Mouse (Mus musculus): ENCODE results near the gene Stk33.

The Stk33 gene

DNA sequence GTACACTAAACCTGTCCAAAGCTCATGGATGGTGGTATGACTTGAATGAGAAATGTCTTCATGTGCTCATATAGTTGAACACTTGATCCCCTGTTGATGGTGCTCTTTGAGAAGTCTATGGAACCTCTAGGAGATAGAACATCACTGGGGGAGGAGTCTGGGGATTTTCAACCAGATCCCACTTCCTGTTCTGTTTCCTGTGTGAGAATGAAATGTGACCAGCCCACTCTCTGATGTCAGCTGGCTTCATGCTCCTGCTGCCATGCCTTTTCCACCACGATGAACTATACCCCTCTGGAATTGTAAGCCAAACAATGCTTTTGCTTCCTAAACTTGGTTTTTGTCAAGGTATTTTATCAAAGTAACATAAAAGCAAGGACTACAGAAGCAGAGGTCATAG lies 81.0 kb downstream of the Stk33 start:
- DNase-seq (ENCODE audit: low read depth, low spot score): no peak

- DNase-seq (ENCODE audit: low read depth, low spot score): no peak
Measured at GRCm38 (mm10) chr7:109347241-109347640, 91.6 kb downstream of the Stk33 start.

DNA sequence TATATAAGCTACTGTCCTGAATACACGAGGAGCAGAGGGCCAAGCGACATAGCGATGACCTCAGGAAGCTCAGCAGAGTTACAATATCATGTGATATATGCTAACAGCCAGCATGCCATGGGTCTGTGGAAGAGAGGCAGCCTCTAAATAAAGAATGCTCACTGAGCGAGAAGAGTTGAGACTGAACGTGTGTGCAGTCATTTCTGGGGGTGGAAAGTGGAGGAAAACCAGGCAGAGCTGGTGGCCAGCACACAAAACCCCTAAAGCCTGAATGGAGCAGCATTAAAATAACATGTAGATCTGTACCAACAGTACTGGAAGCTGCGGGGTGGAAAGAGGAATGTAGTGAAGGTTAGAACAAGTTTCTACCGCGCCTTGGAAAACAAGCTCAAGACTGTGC lies 107.2 kb downstream of the Stk33 start:
- no peak for DNase-seq (ENCODE audit: low read depth, low spot score)

- no peak for DNase-seq (ENCODE audit: low read depth, low spot score)
Measured at GRCm38 (mm10) chr7:109328772-109329171, 110.1 kb downstream of the Stk33 start.

DNA sequence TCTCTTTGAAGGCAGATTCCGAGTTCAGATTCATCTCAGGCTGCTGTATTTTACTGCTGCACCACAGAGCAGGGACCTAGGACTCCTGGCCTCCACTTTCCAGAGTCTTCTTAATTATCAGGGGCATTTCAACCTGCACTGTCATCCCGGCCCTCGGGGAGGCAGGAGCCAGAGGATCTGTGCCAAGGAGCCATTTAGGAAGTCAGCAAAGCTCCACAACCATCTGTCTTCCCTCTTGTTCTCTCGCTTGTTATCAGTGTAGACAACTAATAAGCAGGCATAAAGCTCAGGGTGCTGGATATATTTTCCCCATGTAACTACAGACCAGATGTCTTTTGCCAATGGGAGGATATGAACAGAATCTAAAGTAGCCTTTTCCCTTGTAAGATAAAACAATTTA lies 112.1 kb downstream of the Stk33 start:
- DNase-seq (ENCODE audit: low read depth, low spot score): no peak

DNA sequence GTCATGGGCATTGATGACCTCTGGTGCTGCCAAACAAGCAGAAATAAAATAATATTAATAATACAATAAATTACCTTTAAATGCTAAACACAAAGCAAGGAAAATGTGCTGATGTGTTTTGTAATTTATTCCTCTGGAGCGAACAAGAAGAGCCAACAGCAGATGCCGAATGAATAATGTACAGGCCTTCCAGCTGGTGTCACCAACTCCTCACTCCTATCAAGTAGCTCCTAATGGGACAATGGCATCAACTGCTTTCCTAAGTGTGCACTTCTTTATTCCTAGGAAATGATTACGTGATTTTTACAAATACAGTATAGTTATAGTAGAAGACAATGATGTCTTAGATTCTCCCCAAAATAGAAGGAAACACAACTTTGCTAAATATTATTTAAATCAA lies 113.2 kb downstream of the Stk33 start:
- no peak for DNase-seq (ENCODE audit: low read depth, low spot score)

DNA sequence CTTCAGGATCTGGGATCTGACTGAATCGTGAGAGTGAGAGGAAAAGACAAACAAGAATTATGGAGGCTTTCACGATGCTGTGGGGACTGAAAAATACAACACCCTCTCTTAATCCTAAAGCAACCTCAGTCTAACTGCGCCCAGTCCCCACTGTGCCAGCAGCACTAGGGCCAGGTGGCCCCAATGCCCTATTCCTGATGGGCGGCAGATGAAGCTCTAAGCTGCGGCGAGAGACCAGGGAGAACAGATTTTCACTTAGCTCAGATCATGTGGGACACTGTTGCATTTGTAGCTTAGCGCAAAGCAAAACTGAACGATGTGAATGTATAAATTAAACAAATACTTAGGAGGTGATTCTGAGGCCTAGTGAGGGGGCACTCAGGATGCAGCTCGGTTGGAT lies 113.7 kb downstream of the Stk33 start:
- no peak for DNase-seq (ENCODE audit: low read depth, low spot score)

GRCm38 (mm10) chr7:109309506-109309905 lies 129.4 kb downstream of the Stk33 start:
- DNase-seq (ENCODE audit: low read depth, low spot score): no peak

GRCm38 (mm10) chr7:109295807-109296206 lies 143.1 kb downstream of the Stk33 start:
- DNase-seq (ENCODE audit: low read depth, low spot score): no peak

- DNase-seq (ENCODE audit: low read depth, low spot score): no peak
Measured at GRCm38 (mm10) chr7:109295351-109295750, 143.5 kb downstream of the Stk33 start.

DNA sequence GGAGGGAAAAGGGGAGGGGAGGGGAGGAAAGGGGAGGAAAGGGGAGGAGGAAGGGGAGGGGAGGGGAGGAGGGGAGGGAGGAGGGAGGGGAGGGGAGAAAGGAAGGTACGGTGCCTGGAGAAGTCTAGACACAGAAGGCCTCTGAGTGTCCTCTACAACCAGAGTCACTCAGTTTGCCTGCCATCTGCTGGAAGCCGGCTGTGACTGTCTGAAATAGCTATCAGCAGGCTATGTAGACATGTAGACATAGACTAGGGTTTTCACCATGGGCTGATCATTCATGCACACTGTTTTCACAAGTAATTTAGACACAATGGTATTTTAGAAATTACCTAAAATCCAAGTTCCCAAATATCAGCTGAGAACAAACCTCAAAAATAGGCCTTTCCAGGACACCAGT lies 148.4 kb downstream of the Stk33 start:
- no peak for DNase-seq (ENCODE audit: low read depth, low spot score)

DNA sequence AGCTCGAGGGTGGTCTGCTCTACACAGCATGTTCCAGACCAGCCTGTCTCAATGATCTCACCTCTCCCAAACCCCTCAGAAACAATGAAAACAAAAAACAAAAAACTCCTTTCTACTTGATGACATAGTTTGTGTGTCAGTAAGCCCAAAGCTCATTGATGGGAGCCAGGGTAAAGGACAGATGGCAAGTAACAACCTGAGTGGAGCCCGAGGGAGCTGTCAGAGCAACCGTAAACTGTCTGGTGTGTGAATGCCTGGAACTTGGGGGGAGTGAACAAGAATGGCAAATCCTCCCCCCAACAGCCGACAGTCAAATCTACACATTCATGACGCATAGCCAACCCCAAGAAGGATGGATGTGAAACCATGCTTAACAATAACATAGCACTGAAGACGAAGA lies 149.8 kb downstream of the Stk33 start:
- no peak for DNase-seq (ENCODE audit: low read depth, low spot score)

DNA sequence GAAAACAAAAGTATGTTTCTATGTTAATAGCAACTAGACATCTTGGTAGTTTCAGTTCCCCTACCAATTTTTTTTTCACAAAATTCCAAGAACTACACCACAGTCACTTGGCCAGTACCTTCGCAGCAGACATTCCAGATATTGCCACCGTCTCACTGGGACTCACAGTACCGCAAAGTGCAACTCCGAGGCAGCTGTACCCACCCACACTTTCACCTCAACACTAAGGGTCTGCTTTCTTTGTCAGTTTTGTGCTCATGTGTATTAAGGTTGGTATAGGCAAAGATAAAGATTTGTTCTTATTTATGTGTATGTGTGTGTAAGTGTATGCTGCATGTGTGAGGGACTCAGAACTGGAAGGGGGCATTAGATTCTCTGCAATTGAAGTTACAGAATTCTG lies 156.8 kb downstream of the Stk33 start:
- no peak for DNase-seq (ENCODE audit: low read depth, low spot score)

DNA sequence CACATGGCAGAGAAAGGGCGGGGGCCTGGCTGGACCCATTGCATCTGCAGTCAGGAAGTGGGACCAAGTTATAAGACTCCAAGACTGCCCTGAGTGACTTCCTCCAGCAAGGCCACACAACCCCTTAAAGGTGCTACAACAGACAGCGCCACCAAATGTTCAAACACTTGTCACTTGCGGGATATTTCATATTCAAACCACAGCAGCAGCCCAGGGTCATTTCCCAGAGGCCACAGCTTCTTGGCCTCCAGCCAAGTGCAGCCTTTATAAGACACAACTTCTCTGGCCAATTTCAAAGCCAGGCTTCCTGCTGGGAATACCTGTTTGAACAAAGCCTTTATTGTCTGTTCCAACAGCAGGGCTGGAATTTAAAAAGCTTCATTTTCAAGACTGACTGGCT lies 162.3 kb downstream of the Stk33 start:
- DNase-seq (ENCODE audit: low read depth, low spot score): peak; percentile 27

- DNase-seq (ENCODE audit: low read depth, low spot score): no peak
Measured at GRCm38 (mm10) chr7:109275901-109276300, 163.0 kb downstream of the Stk33 start.

- DNase-seq (ENCODE audit: low read depth, low spot score): no peak
Measured at GRCm38 (mm10) chr7:109275151-109275550, 163.7 kb downstream of the Stk33 start.

DNA sequence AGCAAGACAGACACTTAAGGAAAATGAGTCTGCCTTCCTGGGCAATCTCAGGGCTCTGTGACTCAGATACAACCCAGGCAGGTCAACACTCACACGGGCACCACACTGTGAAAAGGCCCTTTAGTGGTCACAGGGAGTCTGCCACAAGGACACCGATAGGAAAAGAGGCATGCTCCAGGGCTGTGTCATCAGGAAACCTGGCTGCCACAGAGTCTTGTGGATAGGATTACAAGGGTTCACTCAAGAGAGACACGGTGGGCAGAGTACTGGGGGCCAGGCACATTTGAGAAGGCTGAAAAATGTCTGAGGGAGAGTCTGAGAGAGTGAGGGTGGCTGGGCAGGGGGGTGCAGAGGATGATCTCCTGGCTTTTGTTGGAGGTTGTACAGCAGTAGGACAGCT lies 164.6 kb downstream of the Stk33 start:
- DNase-seq (ENCODE audit: low read depth, low spot score): no peak

DNA sequence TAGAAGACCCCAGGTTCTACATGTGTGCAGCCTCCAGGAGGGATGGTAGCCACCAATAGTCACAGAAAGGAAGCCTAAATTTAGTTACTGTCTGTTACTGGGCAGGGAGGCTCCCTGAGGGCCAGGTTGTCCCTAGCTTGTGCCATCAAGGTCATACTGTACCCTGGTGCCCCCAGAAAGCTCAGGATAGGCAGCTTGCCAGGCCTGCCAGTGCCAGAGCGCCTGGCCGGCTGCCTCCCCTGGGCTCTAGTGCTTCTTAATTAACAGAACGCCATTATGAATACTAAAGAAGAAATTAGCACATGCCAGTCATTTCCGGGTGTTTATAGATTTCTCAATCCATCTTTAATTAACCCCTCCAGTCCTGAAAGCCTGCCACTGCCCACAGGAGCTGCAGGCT lies 169.8 kb downstream of the Stk33 start:
- DNase-seq (ENCODE audit: low read depth, low spot score): no peak

DNA sequence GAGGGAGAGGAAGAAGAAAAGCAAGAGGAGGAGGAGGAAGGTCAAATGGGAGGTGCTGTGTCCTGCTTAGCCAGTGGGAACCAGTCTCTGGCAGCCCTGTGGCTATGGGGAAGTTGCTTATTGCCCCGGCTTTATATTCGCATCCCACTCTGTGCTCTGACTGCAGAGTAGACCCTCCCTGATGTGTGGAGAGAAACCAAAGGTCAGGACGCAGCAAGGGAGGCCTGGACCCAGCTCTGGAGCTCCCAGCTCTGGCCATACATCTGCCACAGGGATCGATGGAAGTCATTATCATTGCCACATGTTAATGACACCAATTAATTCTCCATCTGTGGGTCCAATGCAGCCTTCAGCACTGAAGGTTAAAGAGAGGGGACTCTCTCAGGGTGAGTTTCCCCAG lies 171.5 kb downstream of the Stk33 start:
- DNase-seq (ENCODE audit: low read depth, low spot score): no peak

DNA sequence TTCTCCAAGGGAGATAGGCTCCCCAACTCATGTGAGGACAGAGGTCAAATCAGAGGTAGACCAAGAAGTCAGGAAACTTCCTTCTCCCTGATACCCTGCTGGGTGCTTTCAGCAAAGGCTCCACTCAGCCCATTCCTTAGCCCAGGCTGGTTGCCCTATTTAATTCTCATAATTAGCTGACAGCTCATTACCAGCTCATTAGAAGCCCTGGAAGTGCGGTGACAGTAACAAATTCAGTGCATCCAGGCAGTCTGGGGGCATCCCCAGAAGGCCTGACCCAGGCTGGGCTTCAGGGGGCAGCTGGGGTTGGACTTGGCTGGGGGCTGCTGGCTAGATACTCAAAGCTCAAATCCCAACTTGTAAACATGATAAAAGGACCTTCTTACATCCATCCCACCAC lies 172.7 kb downstream of the Stk33 start:
- no peak for DNase-seq (ENCODE audit: low read depth, low spot score)

- DNase-seq (ENCODE audit: low read depth, low spot score): no peak
Measured at GRCm38 (mm10) chr7:109265606-109266005, 173.3 kb downstream of the Stk33 start.

DNA sequence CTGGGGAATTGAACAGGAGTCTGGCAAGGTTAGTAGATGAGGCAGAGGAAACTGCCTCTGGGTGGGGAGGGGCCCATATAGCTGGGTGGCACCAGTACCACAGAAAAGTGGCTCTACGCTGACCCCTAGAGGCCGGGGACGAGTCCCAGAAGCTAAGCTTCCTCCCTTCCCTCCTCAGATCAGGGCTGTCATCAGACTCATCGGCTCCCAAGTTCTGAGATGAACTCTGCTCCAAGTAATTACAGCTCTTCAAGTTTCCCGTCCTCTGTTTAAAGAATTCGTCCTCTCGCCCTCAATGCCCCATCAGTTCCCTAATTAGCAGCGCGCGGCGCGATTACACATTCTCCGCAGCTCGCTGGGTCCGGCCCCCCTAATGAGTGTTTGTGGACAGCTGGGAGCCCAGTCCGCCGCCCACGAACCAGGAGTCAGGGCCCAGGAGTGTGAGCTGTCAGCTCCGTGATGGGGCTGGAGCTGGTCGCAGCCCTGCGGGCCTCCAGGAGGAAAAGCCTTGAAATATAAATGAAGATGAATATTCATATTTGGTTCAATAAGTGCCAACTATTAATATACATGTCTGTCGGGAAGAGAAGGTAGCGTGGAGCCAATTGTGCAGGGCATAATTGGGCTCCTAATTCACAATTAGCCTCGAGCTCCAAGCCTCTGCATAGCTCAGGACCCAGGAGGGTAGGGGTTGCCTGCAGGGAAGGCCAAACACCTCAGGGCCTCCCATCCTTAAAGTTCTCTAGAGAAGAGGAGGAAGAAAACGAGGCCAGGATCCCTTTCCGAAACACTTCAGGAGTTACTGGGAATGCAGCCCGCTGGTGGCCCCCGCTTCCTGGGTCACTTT lies 183.2 kb downstream of the Stk33 start:
- no peak for DNase-seq (ENCODE audit: low read depth, low spot score)

GRCm38 (mm10) chr7:109251418-109251817 lies 187.5 kb downstream of the Stk33 start:
- no peak for DNase-seq (ENCODE audit: low read depth, low spot score)

- DNase-seq (ENCODE audit: low read depth, low spot score): no peak
Measured at GRCm38 (mm10) chr7:109244776-109245175, 194.1 kb downstream of the Stk33 start.

Data from embryo, embryonic 11.5 days (tissue).